Mouse (Mus musculus) heart, embryonic 14.5 days (tissue): ENCODE measurements at regions not wholly inside any gene's neighbourhood (a gene's known extent, or its start where the extent isn't known, plus 50 kb on each side); places are given as distances from the start of the nearest gene placed in this dataset.

ENCODE experiments used
- ATAC-seq: fragments of 200-750 bp; cut with Nextera tagmentation; 2 replicates; pipeline ENCODE4 v1.8.0; 2017; ENCODE audit warnings: low read depth, moderate TSS enrichment; ENCODE audit not compliant: insufficient number of reproducible peaks, insufficient read depth, low FRiP score
- H3K27ac ChIP-seq, 2 experiments: fragments of 200-500 bp in 1 of 2; fragments of 300-500 bp in 1 of 2; sonication (generic) in 1 of 2; replicated peaks in 1 of 2; 2 replicates each; pipeline ENCODE4 v1.5.1; 2012 to 2014; ENCODE audit warnings: low read depth in 2 of 2, low read length in 2 of 2, control low read depth in 1 of 2, mild to moderate bottlenecking in 1 of 2, mixed read lengths in 1 of 2; ENCODE audit not compliant: control insufficient read depth in 1 of 2, insufficient read depth in 1 of 2
- H3K27me3 ChIP-seq: fragments of 300-500 bp; sonication (generic); 2 replicates; pipeline ENCODE4 v1.6.1; 2014; ENCODE audit warnings: mild to moderate bottlenecking, low read length, control low read depth; ENCODE audit not compliant: control insufficient read depth, insufficient read depth
- H3K36me3 ChIP-seq: fragments of 300-500 bp; sonication (generic); 2 replicates; pipeline ENCODE4 v1.6.1; 2014; ENCODE audit warnings: mild to moderate bottlenecking, control low read depth, low read length, mixed read lengths; ENCODE audit not compliant: control insufficient read depth, insufficient read depth
- H3K4me1 ChIP-seq, 2 experiments: fragments of 200-500 bp in 1 of 2; fragments of 300-500 bp in 1 of 2; sonication (generic) in 1 of 2; 2 replicates each; pipeline ENCODE4 v1.6.1; 2012 to 2014; ENCODE audit warnings: low read length in 2 of 2, control low read depth in 1 of 2, mixed read lengths in 1 of 2; ENCODE audit not compliant: control insufficient read depth in 2 of 2, insufficient read depth in 2 of 2
- H3K4me2 ChIP-seq: fragments of 300-500 bp; sonication (generic); 2 replicates; pipeline ENCODE4 v1.6.1; 2014; ENCODE audit warnings: mild to moderate bottlenecking, low read length
- H3K4me3 ChIP-seq, 2 experiments: fragments of 200-500 bp in 1 of 2; fragments of 300-500 bp in 1 of 2; sonication (generic) in 1 of 2; 2 replicates each; pipeline ENCODE4 v1.5.1; 2012 to 2014; ENCODE audit warnings: low read length in 2 of 2, mild to moderate bottlenecking in 2 of 2, control low read depth in 1 of 2, low read depth in 1 of 2, moderate library complexity in 1 of 2; ENCODE audit not compliant: control insufficient read depth in 1 of 2, insufficient read depth in 1 of 2
- H3K9ac ChIP-seq: fragments of 300-500 bp; sonication (generic); 2 replicates; pipeline ENCODE4 v1.6.1; 2014; ENCODE audit warnings: mild to moderate bottlenecking, low read length
- H3K9me3 ChIP-seq: fragments of 300-500 bp; sonication (generic); 2 replicates; pipeline ENCODE4 v1.6.1; 2016; ENCODE audit warnings: low read length, control low read depth; ENCODE audit not compliant: control insufficient read depth
- WGBS: fragments of 180-500 bp; shearing (Covaris S2); extraction: QIAGEN DNeasy Blood & Tissue Kit; methylation state at CpG from one replicate; pipeline ENCODE4 v1.1.7; 2014; 5-methylcytosine and 5-hydroxymethylcytosine counted together

DNA sequence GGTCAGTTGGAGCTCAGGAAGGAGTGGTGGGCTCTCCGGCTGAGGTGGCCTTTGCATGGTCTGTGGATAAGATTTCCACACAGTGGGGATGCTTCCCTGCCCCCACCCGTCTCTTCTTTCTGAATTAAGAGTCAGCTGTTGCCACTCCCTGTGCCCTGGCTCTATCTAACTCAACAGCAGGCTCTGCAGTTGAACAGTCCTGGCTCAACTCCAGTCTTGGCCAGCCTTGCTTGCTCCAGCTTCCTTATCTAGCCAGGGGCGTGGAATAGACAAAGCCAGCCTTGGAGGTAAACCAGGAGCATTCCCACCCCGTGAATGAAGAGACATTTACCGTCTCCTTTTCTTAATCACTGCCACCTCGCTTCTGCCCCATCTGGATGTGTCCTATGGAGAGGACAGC, 89.7 kb downstream of the Mn1 start:
- 0 out of 2 replicates have a peak overlapping the region, but pooled peaks have one; percentile 14 for H3K9ac ChIP-seq
- H3K4me2 ChIP-seq: peak overlapping the region; percentile 36
- WGBS: 4% methylated on average over 6 of the region's 6 CpGs
- no peak overlapping the region for H3K4me3 ChIP-seq
- peak; percentile 81 for ATAC-seq
- H3K4me1 ChIP-seq: peaks cover 36 to 47% of the 10 kb centered on the region in 2 experiments
- H3K36me3 ChIP-seq: no peaks in the 10 kb centered on the region
- no peaks in the 10 kb centered on the region for H3K27me3 ChIP-seq
- no peaks in the 10 kb centered on the region for H3K9me3 ChIP-seq
- peak overlapping the region; percentile 65 to 81 for H3K27ac ChIP-seq

DNA sequence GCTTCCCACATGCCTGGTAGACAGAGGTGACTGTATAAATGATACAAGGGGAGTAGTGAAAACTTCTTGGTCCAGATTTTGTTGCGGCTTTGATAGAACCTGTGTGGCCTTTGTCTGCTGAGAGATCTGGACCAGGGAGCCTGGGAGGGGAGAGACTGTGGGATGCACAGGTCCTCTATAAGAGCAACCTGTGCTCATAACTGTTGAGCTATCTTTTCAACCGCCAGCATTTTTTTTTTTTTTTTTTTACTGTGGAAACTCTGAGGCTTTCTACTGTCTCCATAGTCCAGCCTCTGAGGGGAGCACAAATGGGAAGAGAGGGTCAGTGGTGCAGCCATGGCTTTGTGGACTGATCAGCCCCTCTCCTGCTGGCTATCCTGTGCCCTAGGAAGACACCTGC, 90.2 kb downstream of the Mn1 start:
- Histone ChIP-seq H3K4me2 (peak overlapping the region; percentile 36), H3K36me3 (no peaks in the 10 kb centered on the region), H3K9ac (no peak overlapping the region), H3K9me3 (no peaks in the 10 kb centered on the region), H3K27me3 (no peaks in the 10 kb centered on the region), H3K4me3 (no peak overlapping the region), H3K4me1 (peaks cover 39 to 53% of the 10 kb centered on the region in 2 experiments), H3K27ac (peak overlapping the region; percentile 65 to 81)
- WGBS: 61% methylated on average over 2 of the region's 2 CpGs
- ATAC-seq: no peak

DNA sequence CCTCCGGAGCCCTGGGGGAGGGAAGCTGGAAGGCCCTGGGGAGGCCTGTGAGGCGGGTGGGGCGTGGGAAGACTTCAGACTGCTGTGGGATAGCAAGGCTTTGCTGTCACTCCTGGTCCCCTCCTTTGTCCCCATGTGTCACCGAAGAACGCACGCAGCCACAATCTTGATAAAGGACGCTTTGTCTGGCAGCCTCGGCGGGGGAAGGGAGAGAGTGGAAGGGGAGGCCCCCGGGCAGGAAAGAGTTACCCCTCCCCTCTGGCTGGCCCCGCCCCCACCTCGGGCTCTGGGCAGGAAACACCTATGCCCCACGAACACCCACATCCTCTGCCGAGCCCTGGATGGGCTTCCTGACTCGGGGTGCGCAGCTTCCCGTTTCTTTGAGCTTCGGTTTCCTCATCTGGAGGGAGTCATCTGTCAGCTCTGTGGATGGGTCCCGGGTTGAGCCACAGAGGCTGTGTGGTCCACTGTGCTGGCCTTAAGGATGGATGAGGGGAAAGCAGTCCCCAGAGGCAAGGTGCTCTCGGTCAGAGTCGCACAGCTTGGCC, 91.9 kb downstream of the Mn1 start:
- Histone ChIP-seq H3K9ac (peak overlapping the region; percentile 58; the same call in 1 of the 2 replicates), H3K4me1 (peaks cover 46 to 67% of the 10 kb centered on the region in 2 experiments), H3K27me3 (no peaks in the 10 kb centered on the region), H3K36me3 (no peaks in the 10 kb centered on the region), H3K4me2 (peak overlapping the region; percentile 53), H3K4me3 (peak overlapping the region in 1 of 2 experiments; percentile 4; a peak in 2 of 4 replicates), H3K27ac (peak overlapping the region; percentile 40 to 70; a peak in 3 of 4 replicates), H3K9me3 (no peaks in the 10 kb centered on the region)
- ATAC-seq: peak; percentile 41; the same call in 1 of the 2 replicates
- 4% methylated on average over 21 of the region's 21 CpGs for WGBS

DNA sequence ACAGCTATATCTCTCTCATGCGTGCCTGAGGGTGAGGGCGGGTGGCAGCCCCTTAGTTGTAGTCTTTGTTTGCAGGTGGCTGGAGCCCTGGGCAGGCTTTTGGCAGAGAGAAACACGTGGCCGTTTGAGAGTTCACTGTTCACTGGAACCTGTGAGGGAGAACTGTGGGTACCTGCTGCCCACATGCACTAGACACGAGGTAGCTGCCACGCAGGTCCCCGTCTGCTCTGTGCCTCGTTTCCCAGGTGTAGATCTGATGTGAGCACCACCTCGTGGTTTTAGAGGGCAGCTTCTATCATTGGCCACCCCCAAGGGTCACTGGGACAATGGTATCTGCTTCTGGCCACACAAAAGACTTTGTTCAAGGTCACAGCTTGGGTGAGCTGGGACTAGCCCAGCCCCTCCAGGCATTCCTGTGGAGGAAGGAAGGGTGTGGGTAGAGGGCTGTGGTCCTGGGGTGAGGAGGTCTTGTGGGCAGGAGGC, 92.5 kb downstream of the Mn1 start:
- no peaks in the 10 kb centered on the region for H3K9me3 ChIP-seq
- peak overlapping the region; percentile 53 for H3K4me2 ChIP-seq
- H3K4me1 ChIP-seq: peaks cover 50 to 72% of the 10 kb centered on the region in 2 experiments
- peak overlapping the region; percentile 58; the same call in 1 of the 2 replicates for H3K9ac ChIP-seq
- no peaks in the 10 kb centered on the region for H3K36me3 ChIP-seq
- H3K27me3 ChIP-seq: no peaks in the 10 kb centered on the region
- 5% methylated on average over 9 of the region's 9 CpGs for whole genome bisulfite sequencing
- no peak for ATAC-seq
- peak overlapping the region in 1 of 2 experiments; percentile 4; a peak in 1 of 4 replicates for H3K4me3 ChIP-seq
- H3K27ac ChIP-seq: peak overlapping the region; percentile 40 to 70; a peak in 3 of 4 replicates

DNA sequence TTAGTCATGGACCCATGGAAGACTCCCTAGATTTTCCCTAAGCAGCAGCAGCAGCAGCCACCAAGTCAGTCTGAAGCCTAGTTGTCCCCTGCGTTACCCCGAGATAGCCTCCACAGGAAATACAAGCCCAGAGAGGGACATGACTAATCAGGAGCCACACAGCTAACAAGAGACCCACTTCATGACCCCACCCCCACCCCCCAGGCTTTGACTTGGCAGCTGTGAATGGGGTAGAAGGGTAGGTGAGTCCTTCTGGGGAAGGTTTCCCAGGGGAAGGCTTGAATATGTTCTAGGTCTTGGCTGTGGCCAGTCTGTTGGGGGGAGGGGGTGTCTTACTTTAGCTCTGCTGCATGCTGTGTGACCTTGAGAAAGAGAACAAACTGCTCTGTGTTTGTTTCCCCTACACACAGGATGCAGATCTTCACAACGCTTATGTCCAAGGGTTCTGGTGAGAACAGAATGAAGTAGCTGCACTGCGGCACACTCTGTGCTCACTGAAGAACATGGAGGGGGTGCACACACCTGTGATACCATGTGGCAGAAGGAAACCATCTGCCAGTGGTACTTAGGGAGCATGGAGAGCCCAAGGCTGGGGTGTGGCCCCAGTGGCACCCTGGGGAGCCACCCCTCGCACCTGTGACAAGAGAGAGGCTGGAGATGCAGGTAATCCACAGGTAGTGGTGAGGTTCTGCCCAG, 93.2 kb downstream of the Mn1 start:
- H3K4me3 ChIP-seq: no peak overlapping the region
- H3K27ac ChIP-seq: peak overlapping the region in 1 of 2 experiments; percentile 70; a peak in 2 of 4 replicates
- ATAC-seq: no peak
- H3K27me3 ChIP-seq: no peaks in the 10 kb centered on the region
- WGBS: 71% methylated on average over 5 of the region's 5 CpGs
- H3K4me2 ChIP-seq: no peak overlapping the region
- no peaks in the 10 kb centered on the region for H3K9me3 ChIP-seq
- peaks cover 50 to 73% of the 10 kb centered on the region in 2 experiments for H3K4me1 ChIP-seq
- no peaks in the 10 kb centered on the region for H3K36me3 ChIP-seq
- no peak overlapping the region for H3K9ac ChIP-seq

DNA sequence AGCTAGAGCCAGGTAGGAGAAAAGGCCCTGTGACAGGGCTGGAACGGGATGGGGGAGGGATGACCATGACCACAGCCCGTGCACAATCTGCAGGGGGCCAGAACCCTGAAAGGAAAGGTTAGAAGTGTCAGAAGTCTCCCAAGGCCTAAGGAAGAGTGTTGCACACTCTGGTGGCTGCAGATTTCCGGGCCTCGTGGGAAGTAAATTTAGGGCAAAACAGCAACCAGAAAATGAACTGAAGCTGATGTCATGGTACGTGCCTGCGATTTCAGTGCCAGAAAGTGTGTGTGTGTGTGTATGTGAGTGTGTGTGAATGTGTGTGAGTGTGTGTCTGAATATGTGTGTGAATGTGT, 93.7 kb downstream of the Mn1 start:
- H3K4me3 ChIP-seq: no peak overlapping the region
- no peak overlapping the region for H3K27ac ChIP-seq
- H3K27me3 ChIP-seq: no peaks in the 10 kb centered on the region

DNA sequence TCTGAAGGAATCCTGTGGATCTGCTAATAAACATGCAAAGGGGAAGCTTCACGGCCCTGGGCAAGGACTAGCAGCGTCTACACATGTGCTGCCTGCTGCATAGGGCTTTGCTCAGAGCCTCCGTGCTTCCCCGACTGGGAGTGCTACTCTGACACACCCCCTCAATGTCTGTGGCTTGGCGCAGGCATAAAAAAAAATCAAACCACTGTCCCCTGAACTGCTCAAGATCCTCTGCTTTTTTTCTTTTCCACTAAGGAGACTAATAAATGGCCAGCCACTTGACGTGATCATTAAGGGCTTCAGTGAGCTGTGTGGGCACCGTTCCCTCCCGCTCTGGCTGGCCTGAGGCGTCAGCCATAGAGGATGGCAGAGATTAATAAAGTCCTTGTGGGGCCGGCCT, 94.8 kb downstream of the Mn1 start:
- Histone ChIP-seq H3K4me1 (peaks cover 38 to 60% of the 10 kb centered on the region in 2 experiments), H3K9ac (0 out of 2 replicates have a peak overlapping the region, but pooled peaks have one; percentile 21), H3K4me3 (no peak overlapping the region), H3K36me3 (no peaks in the 10 kb centered on the region), H3K9me3 (no peaks in the 10 kb centered on the region), H3K4me2 (peak overlapping the region; percentile 16; the same call in 1 of the 2 replicates), H3K27ac (no peak overlapping the region), H3K27me3 (no peaks in the 10 kb centered on the region)
- 38% methylated on average over 10 of the region's 10 CpGs for WGBS
- ATAC-seq: no peak

More for the DNA sequence above, 93.7 kb downstream of the Mn1 start:
- no peak for ATAC-seq
- H3K4me2 ChIP-seq: no peak overlapping the region
- H3K4me1 ChIP-seq: peaks cover 49 to 72% of the 10 kb centered on the region in 2 experiments
- no peak overlapping the region for H3K9ac ChIP-seq
- H3K36me3 ChIP-seq: no peaks in the 10 kb centered on the region
- no peaks in the 10 kb centered on the region for H3K9me3 ChIP-seq
- 65% methylated on average over 6 of the region's 6 CpGs for WGBS
